8 mouse cellular contexts compared by ENCODE assay signal in the genomic region with DNA sequence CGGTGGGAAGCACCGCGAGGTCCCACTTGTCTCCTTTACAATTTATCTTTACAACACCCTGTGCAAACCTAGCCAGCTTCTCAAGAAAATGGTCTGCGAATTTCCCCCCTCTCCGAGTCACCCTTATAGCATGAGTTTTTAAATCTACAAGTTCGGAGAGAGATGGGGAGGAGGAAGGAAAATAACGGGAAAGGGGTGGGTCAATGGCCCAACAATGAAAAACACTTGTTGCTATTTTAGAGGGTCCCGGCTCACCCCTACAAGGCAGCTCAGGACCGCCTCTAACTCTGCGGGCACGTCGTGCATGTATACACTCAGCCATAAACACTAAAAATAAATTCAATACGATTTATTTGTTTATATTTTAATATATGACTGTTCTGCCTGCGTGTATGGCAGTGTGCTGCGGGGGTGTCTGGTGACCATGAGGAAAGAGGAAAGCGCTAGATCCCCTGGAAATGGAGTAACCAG. TPM values are rescaled to one million over a fixed set of nuclear protein-coding genes. Genes with fewer than 3 reads are reported as not detected.
A peak's percentile ranks its signal among the peaks of the same experiment; 100 is the strongest.
DNase-seq lines count a peak whose midpoint lies in the region; ATAC-seq and TF ChIP-seq lines count a peak whose summit lies in the region.

No protein-coding gene starts in this region.

- no peak for TF ChIP-seq CTCF in MEL (IDR thresholded peaks at IDR 0.05 in 2 of 3, conservative IDR thresholded peaks at IDR 0.05 in 1 of 3; ENCODE audit: control insufficient read depth in 1 of 3, insufficient read depth in 1 of 3, low read depth in 2 of 3, low read length in 3 of 3, poor library complexity in 1 of 3, severe bottlenecking in 1 of 3)

- TF ChIP-seq POLR2A in MEL (IDR thresholded peaks at IDR 0.05; ENCODE audit: control insufficient read depth in 1 of 2, insufficient read depth in 1 of 2, low read depth in 1 of 2, low read length in 2 of 2, poor library complexity in 1 of 2), result no peak

- intact Hi-C loops in left cerebral cortex, postnatal 4 days (cut with DNase I), result loop anchor here (1.0 kb wide), 1 partner anchor 863 kb away; no protein-coding TSS in a partner anchor

- H3K4me2 ChIP-seq in kidney, embryonic 15.5 days, result peak overlapping the region; percentile 82
- peak overlapping the region; percentile 91 for H3K4me2 ChIP-seq in heart, embryonic 12.5 days
- peak overlapping the region; percentile 75 for H3K4me2 ChIP-seq in liver, embryonic 13.5 days
- peak overlapping the region; percentile 98 for H3K4me2 ChIP-seq in stomach, embryonic 16.5 days (ENCODE audit: low read depth, low read length)

- no peak for TF ChIP-seq RAD21 in MEL (IDR thresholded peaks at IDR 0.05; ENCODE audit: low read depth, low read length)

- H3K4me3 ChIP-seq in kidney, embryonic 15.5 days (replicated peaks), result peak overlapping the region; percentile 79
- H3K4me3 ChIP-seq in MEL (ENCODE audit: control insufficient read depth in 1 of 2, insufficient read depth in 1 of 2, low read depth in 2 of 2, low read length in 2 of 2), result peak overlapping the region; percentile 56 to 60
- H3K4me3 ChIP-seq in heart, embryonic 12.5 days, result peak overlapping the region; percentile 69
- H3K4me3 ChIP-seq in liver, embryonic 13.5 days (replicated peaks), result peak overlapping the region; percentile 67
- peak overlapping the region; percentile 83 for H3K4me3 ChIP-seq in stomach, embryonic 16.5 days (replicated peaks; ENCODE audit: low read length)

- no peak for DNase-seq in kidney, adult 11 months
- DNase-seq in MEL (ENCODE audit: low read depth, low spot score), result peak; percentile 67
- DNase-seq in liver, embryonic 13.5 days, result no peak
- no peak for DNase-seq in left cerebral cortex, postnatal 4 days

- H3K36me3 ChIP-seq in kidney, embryonic 15.5 days, result no peaks in the 10 kb centered on the region
- H3K36me3 ChIP-seq in MEL (ENCODE audit: control insufficient read depth in 1 of 2, insufficient read depth in 2 of 2, low read length in 2 of 2), result peaks cover 0 to 2% of the 10 kb centered on the region in 2 experiments; a peak in 2 of 4 replicates
- no peaks in the 10 kb centered on the region for H3K36me3 ChIP-seq in heart, embryonic 12.5 days
- no peaks in the 10 kb centered on the region for H3K36me3 ChIP-seq in liver, embryonic 13.5 days
- H3K36me3 ChIP-seq in stomach, embryonic 16.5 days (ENCODE audit: control insufficient read depth, insufficient read depth, low read length), result no peaks in the 10 kb centered on the region

- peaks cover 10% of the 10 kb centered on the region; the same call in 1 of the 2 replicates for H3K4me1 ChIP-seq in kidney, embryonic 15.5 days
- H3K4me1 ChIP-seq in MEL (ENCODE audit: control insufficient read depth in 1 of 2, insufficient read depth in 2 of 2, low read length in 2 of 2), result peaks cover 3 to 8% of the 10 kb centered on the region in 2 experiments; a peak in 2 of 4 replicates
- H3K4me1 ChIP-seq in heart, embryonic 12.5 days (replicated peaks), result peaks cover 9% of the 10 kb centered on the region; the same call in 1 of the 2 replicates
- H3K4me1 ChIP-seq in liver, embryonic 13.5 days (replicated peaks), result peaks cover 24% of the 10 kb centered on the region
- peaks cover 8% of the 10 kb centered on the region; the same call in 1 of the 2 replicates for H3K4me1 ChIP-seq in stomach, embryonic 16.5 days (ENCODE audit: control insufficient read depth, insufficient read depth, low read length)

- H3K79me2 ChIP-seq in MEL (ENCODE audit: control insufficient read depth, insufficient read depth, low read length, poor library complexity), result no peaks in the 10 kb centered on the region; the same call in 1 of the 2 replicates

- no peak overlapping the region for H3K27ac ChIP-seq in kidney, embryonic 15.5 days
- H3K27ac ChIP-seq in MEL (ENCODE audit: control insufficient read depth, low read depth, low read length), result no peak overlapping the region
- H3K27ac ChIP-seq in heart, embryonic 12.5 days (ENCODE audit: poor library complexity, severe bottlenecking), result no peak overlapping the region
- no peak overlapping the region for H3K27ac ChIP-seq in liver, embryonic 13.5 days
- H3K27ac ChIP-seq in stomach, embryonic 16.5 days (ENCODE audit: low read length), result no peak overlapping the region

- TF ChIP-seq EP300 in MEL (IDR thresholded peaks at IDR 0.05; ENCODE audit: low read depth in 1 of 2, low read length in 2 of 2), result no peak

- H3K9ac ChIP-seq in kidney, embryonic 15.5 days, result peak overlapping the region; percentile 39
- H3K9ac ChIP-seq in MEL (ENCODE audit: control insufficient read depth, low read depth, low read length, poor library complexity, severe bottlenecking), result peak overlapping the region; percentile 63
- peak overlapping the region; percentile 67 for H3K9ac ChIP-seq in heart, embryonic 12.5 days
- H3K9ac ChIP-seq in liver, embryonic 13.5 days, result peak overlapping the region; percentile 53
- H3K9ac ChIP-seq in stomach, embryonic 16.5 days (ENCODE audit: low read length), result peak overlapping the region; percentile 70

- under 1% methylated on average over 16 of the region's 16 CpGs for WGBS in kidney, embryonic 15.5 days
- WGBS in heart, embryonic 12.5 days, result under 1% methylated on average over 16 of the region's 16 CpGs
- under 1% methylated on average over 16 of the region's 16 CpGs for WGBS in liver, embryonic 13.5 days (ENCODE audit: insufficient replicate concordance)
- under 1% methylated on average over 16 of the region's 16 CpGs for WGBS in stomach, embryonic 16.5 days

- 0 out of 2 replicates have a peak, but pooled peaks cover 2% of the 10 kb centered on the region for H3K27me3 ChIP-seq in kidney, embryonic 15.5 days
- H3K27me3 ChIP-seq in MEL (ENCODE audit: control insufficient read depth in 1 of 2, insufficient read depth in 2 of 2, low read length in 2 of 2), result peaks cover 4 to 9% of the 10 kb centered on the region in 2 experiments; a peak in 3 of 4 replicates
- 0 out of 2 replicates have a peak, but pooled peaks cover 3% of the 10 kb centered on the region for H3K27me3 ChIP-seq in heart, embryonic 12.5 days (replicated peaks)
- H3K27me3 ChIP-seq in liver, embryonic 13.5 days, result peaks cover 34% of the 10 kb centered on the region
- no peaks in the 10 kb centered on the region for H3K27me3 ChIP-seq in stomach, embryonic 16.5 days (ENCODE audit: control insufficient read depth, insufficient read depth, low read length)

- H3K9me3 ChIP-seq in kidney, embryonic 15.5 days (replicated peaks), result no peaks in the 10 kb centered on the region
- H3K9me3 ChIP-seq in MEL (replicated peaks; ENCODE audit: insufficient read depth, low read length), result no peaks in the 10 kb centered on the region
- no peaks in the 10 kb centered on the region for H3K9me3 ChIP-seq in heart, embryonic 12.5 days (replicated peaks)
- no peaks in the 10 kb centered on the region for H3K9me3 ChIP-seq in liver, embryonic 13.5 days (replicated peaks)
- H3K9me3 ChIP-seq in stomach, embryonic 16.5 days (replicated peaks; ENCODE audit: control insufficient read depth, low read length), result no peaks in the 10 kb centered on the region

- ATAC-seq in kidney, embryonic 15.5 days (replicated peaks; ENCODE audit: low FRiP score), result peak; percentile 26
- 0 out of 2 replicates have a peak, but pooled peaks have one; percentile 20 for ATAC-seq in heart, embryonic 12.5 days (ENCODE audit: insufficient number of reproducible peaks, low FRiP score)
- no peak for ATAC-seq in liver, embryonic 13.5 days (ENCODE audit: low read depth)
- ATAC-seq in stomach, embryonic 16.5 days (ENCODE audit: insufficient read depth, low FRiP score), result 0 out of 2 replicates have a peak, but pooled peaks have one; percentile 12
- ATAC-seq in megakaryocyte progenitor cell, adult 5-6 weeks (replicated peaks; ENCODE audit: poor library complexity), result no peak

RNA-seq across cellular contexts. Expression of a gene that starts 14.4 kb away (rescaled TPM):
- polyA plus RNA-seq in kidney, embryonic 15.5 days (2015; fragmentation: Nextera tagmentation; extraction: Ambion mirVana), result not detected in 2 replicates
- not detected in 2 replicates for total RNA-seq in MEL (2012; rRNA removed)
- not detected for polyA plus RNA-seq in MEL (2012; ENCODE audit: insufficient read depth in 1 of 2, insufficient read length in 2 of 2, low read depth in 1 of 2, low replicate concordance in 2 of 2, missing spikeins in 1 of 2)
- polyA plus RNA-seq in heart, embryonic 12.5 days (2016; fragmentation: Nextera tagmentation; extraction: Ambion mirVana), result not detected in 2 replicates
- polyA plus RNA-seq in liver, embryonic 13.5 days (2015; fragmentation: Nextera tagmentation; extraction: Ambion mirVana), result not detected in 2 replicates
- polyA plus RNA-seq in stomach, embryonic 16.5 days (2015; fragmentation: Nextera tagmentation; extraction: Ambion mirVana), result not detected in 2 replicates
- not detected for total RNA-seq in left cerebral cortex, postnatal 4 days (2021)
- total RNA-seq in megakaryocyte progenitor cell, adult 5-6 weeks (2015), result not detected in 2 replicates
- total RNA-seq in megakaryocyte progenitor cell, adult 5-6 weeks (2017), result not detected in 2 replicates

RNA-seq across cellular contexts. Expression of a gene that starts 19.2 kb away (rescaled TPM):
- polyA plus RNA-seq in kidney, embryonic 15.5 days (2015; fragmentation: Nextera tagmentation; extraction: Ambion mirVana), result 136 and 139 TPM in 2 replicates
- total RNA-seq in MEL (2012; rRNA removed), result 257 and 258 TPM in 2 replicates
- 100 to 1,000 TPM; 311 to 339 TPM for polyA plus RNA-seq in MEL (2012; ENCODE audit: insufficient read depth in 1 of 2, insufficient read length in 2 of 2, low read depth in 1 of 2, low replicate concordance in 2 of 2, missing spikeins in 1 of 2)
- 98.2 and 103 TPM in 2 replicates for polyA plus RNA-seq in heart, embryonic 12.5 days (2016; fragmentation: Nextera tagmentation; extraction: Ambion mirVana)
- polyA plus RNA-seq in liver, embryonic 13.5 days (2015; fragmentation: Nextera tagmentation; extraction: Ambion mirVana), result 81.4 and 82.3 TPM in 2 replicates
- 84.2 and 84.3 TPM in 2 replicates for polyA plus RNA-seq in stomach, embryonic 16.5 days (2015; fragmentation: Nextera tagmentation; extraction: Ambion mirVana)
- total RNA-seq in left cerebral cortex, postnatal 4 days (2021), result 10 to 100 TPM; 57.6 to 65.0 TPM
- 108 and 116 TPM in 2 replicates for total RNA-seq in megakaryocyte progenitor cell, adult 5-6 weeks (2015)
- total RNA-seq in megakaryocyte progenitor cell, adult 5-6 weeks (2017), result 170 and 177 TPM in 2 replicates

RNA-seq across cellular contexts. Expression of a gene that starts 30.6 kb away (rescaled TPM):
- not detected in 2 replicates for polyA plus RNA-seq in kidney, embryonic 15.5 days (2015; fragmentation: Nextera tagmentation; extraction: Ambion mirVana)
- total RNA-seq in MEL (2012; rRNA removed), result not detected in 2 replicates
- polyA plus RNA-seq in MEL (2012; ENCODE audit: insufficient read depth in 1 of 2, insufficient read length in 2 of 2, low read depth in 1 of 2, low replicate concordance in 2 of 2, missing spikeins in 1 of 2), result not detected
- not detected in 2 replicates for polyA plus RNA-seq in heart, embryonic 12.5 days (2016; fragmentation: Nextera tagmentation; extraction: Ambion mirVana)
- not detected in 2 replicates for polyA plus RNA-seq in liver, embryonic 13.5 days (2015; fragmentation: Nextera tagmentation; extraction: Ambion mirVana)
- not detected in 2 replicates for polyA plus RNA-seq in stomach, embryonic 16.5 days (2015; fragmentation: Nextera tagmentation; extraction: Ambion mirVana)
- total RNA-seq in left cerebral cortex, postnatal 4 days (2021), result not detected
- not detected in 2 replicates for total RNA-seq in megakaryocyte progenitor cell, adult 5-6 weeks (2015)
- total RNA-seq in megakaryocyte progenitor cell, adult 5-6 weeks (2017), result not detected in 2 replicates

RNA-seq across cellular contexts. Expression of a gene that starts 48.8 kb away (rescaled TPM):
- polyA plus RNA-seq in kidney, embryonic 15.5 days (2015; fragmentation: Nextera tagmentation; extraction: Ambion mirVana), result 0.05 TPM in 1 of 2 replicates, not detected in the other
- not detected in 2 replicates for total RNA-seq in MEL (2012; rRNA removed)
- under 1 TPM in 1 of 2 experiments, not detected in 1; 0.74 TPM for polyA plus RNA-seq in MEL (2012; ENCODE audit: insufficient read depth in 1 of 2, insufficient read length in 2 of 2, low read depth in 1 of 2, low replicate concordance in 2 of 2, missing spikeins in 1 of 2)
- polyA plus RNA-seq in heart, embryonic 12.5 days (2016; fragmentation: Nextera tagmentation; extraction: Ambion mirVana), result not detected in 2 replicates
- polyA plus RNA-seq in liver, embryonic 13.5 days (2015; fragmentation: Nextera tagmentation; extraction: Ambion mirVana), result 0.02 and 0.07 TPM in 2 replicates
- not detected in 2 replicates for polyA plus RNA-seq in stomach, embryonic 16.5 days (2015; fragmentation: Nextera tagmentation; extraction: Ambion mirVana)
- total RNA-seq in left cerebral cortex, postnatal 4 days (2021), result not detected
- not detected in 2 replicates for total RNA-seq in megakaryocyte progenitor cell, adult 5-6 weeks (2015)
- not detected in 2 replicates for total RNA-seq in megakaryocyte progenitor cell, adult 5-6 weeks (2017)

Comparison
In these comparisons a context has a peak if more than half of its experiments do, and no peak if none do; other contexts are left out.
1. ATAC-seq: peak in kidney, embryonic 15.5 days (single experiment), heart, embryonic 12.5 days (single experiment) and stomach, embryonic 16.5 days (single experiment); none in liver, embryonic 13.5 days (single experiment) and megakaryocyte progenitor cell, adult 5-6 weeks (single experiment).
2. Peak in every context shown above with its lines, with median percentiles within 50 percentile points of each other: H3K4me2 ChIP-seq, H3K4me3 ChIP-seq and H3K9ac ChIP-seq.